Mouse (Mus musculus) bone marrow macrophage, adult 2 months (primary cell): ENCODE data around the gene Slc13a2.

ENCODE experiments used
- CTCF ChIP-seq: IDR thresholded peaks from 2 replicates; pipeline ENCODE4 v1.5.1; 2012; ENCODE audit warnings: low read depth, mild to moderate bottlenecking, low read length, moderate library complexity
- POLR2A ChIP-seq: IDR thresholded peaks from 2 replicates; pipeline ENCODE4 v1.6.1; 2012; ENCODE audit warnings: mild to moderate bottlenecking, low read depth, low read length, borderline replicate concordance

- TF ChIP-seq POLR2A = no peak
- TF ChIP-seq CTCF = no peak
Measured at GRCm38 (mm10) chr11:78377549-78378159, 44.4 kb downstream of the Slc13a2 start.
